Mouse (Mus musculus): ENCODE data around the gene Crispld2. TPM values are rescaled to one million over a fixed set of nuclear protein-coding genes. Genes with fewer than 3 reads are reported as not detected.

The Crispld2 gene
- polyA plus RNA-seq, 2 experiments: 3.9 to 7.5 TPM

- no peak for ATAC-seq (ENCODE audit: low FRiP score, low read depth)
- 86% methylated on average over 4 of the region's 4 CpGs for WGBS
- TF ChIP-seq POLR2A (IDR thresholded peaks at IDR 0.05; ENCODE audit: borderline replicate concordance, extremely low read depth, insufficient read depth, insufficient read length): no peak
- Histone ChIP-seq H3K36me3 (ENCODE audit: control insufficient read depth, insufficient read depth, low read length) (no peaks in the 10 kb centered on the region), H3K9me3 (ENCODE audit: control insufficient read depth, low read length) (no peaks in the 10 kb centered on the region), H3K27me3 (ENCODE audit: control insufficient read depth, insufficient read depth, low read length) (no peaks in the 10 kb centered on the region), H3K4me2 (replicated peaks; ENCODE audit: low read depth, low read length, severe bottlenecking) (no peak overlapping the region), H3K4me3 (replicated peaks; ENCODE audit: low read length) (no peak overlapping the region), H3K9ac (ENCODE audit: low read depth, low read length, severe bottlenecking) (no peak overlapping the region), H3K4me1 (ENCODE audit: control insufficient read depth, insufficient read depth, low read length) (no peaks in the 10 kb centered on the region), H3K27ac (replicated peaks; ENCODE audit: low read depth, low read length) (no peak overlapping the region)
- no peak for DNase-seq (ENCODE audit: low spot score)
These were observed 44.3 kb downstream of the Crispld2 start for GRCm38 (mm10) chr8:120036578-120036977.

- ATAC-seq (ENCODE audit: low FRiP score, low read depth): no peak
- Histone ChIP-seq H3K4me2 (replicated peaks; ENCODE audit: low read depth, low read length, severe bottlenecking) (no peak overlapping the region), H3K4me1 (ENCODE audit: control insufficient read depth, insufficient read depth, low read length) (no peaks in the 10 kb centered on the region), H3K27me3 (ENCODE audit: control insufficient read depth, insufficient read depth, low read length) (no peaks in the 10 kb centered on the region), H3K4me3 (replicated peaks; ENCODE audit: low read length) (no peak overlapping the region), H3K9me3 (ENCODE audit: control insufficient read depth, low read length) (no peaks in the 10 kb centered on the region), H3K27ac (replicated peaks; ENCODE audit: low read depth, low read length) (no peak overlapping the region), H3K36me3 (ENCODE audit: control insufficient read depth, insufficient read depth, low read length) (no peaks in the 10 kb centered on the region), H3K9ac (ENCODE audit: low read depth, low read length, severe bottlenecking) (no peak overlapping the region)
- DNase-seq (ENCODE audit: low spot score): no peak
- 79% methylated on average over 15 of the region's 15 CpGs for WGBS
- no peak for TF ChIP-seq POLR2A (IDR thresholded peaks at IDR 0.05; ENCODE audit: borderline replicate concordance, extremely low read depth, insufficient read depth, insufficient read length)
These were observed 45.0 kb downstream of the Crispld2 start for GRCm38 (mm10) chr8:120037199-120037598.

- no peaks in the 10 kb centered on the region for H3K9me3 ChIP-seq (ENCODE audit: control insufficient read depth, low read length)
- no peak overlapping the region for H3K4me3 ChIP-seq (replicated peaks; ENCODE audit: low read length)
- 82% methylated on average over 8 of the region's 8 CpGs for WGBS
- no peak overlapping the region for H3K4me2 ChIP-seq (replicated peaks; ENCODE audit: low read depth, low read length, severe bottlenecking)
- H3K27ac ChIP-seq (replicated peaks; ENCODE audit: low read depth, low read length): no peak overlapping the region
- DNase-seq (ENCODE audit: low spot score): no peak
- no peak for ATAC-seq (ENCODE audit: low FRiP score, low read depth)
- H3K4me1 ChIP-seq (ENCODE audit: control insufficient read depth, insufficient read depth, low read length): no peaks in the 10 kb centered on the region
- no peak overlapping the region for H3K9ac ChIP-seq (ENCODE audit: low read depth, low read length, severe bottlenecking)
- H3K36me3 ChIP-seq (ENCODE audit: control insufficient read depth, insufficient read depth, low read length): no peaks in the 10 kb centered on the region
- TF ChIP-seq POLR2A (IDR thresholded peaks at IDR 0.05; ENCODE audit: borderline replicate concordance, extremely low read depth, insufficient read depth, insufficient read length): no peak
- H3K27me3 ChIP-seq (ENCODE audit: control insufficient read depth, insufficient read depth, low read length): no peaks in the 10 kb centered on the region
These were observed 45.4 kb downstream of the Crispld2 start for GRCm38 (mm10) chr8:120037611-120038010.

GRCm38 (mm10) chr8:120038741-120039140, 46.5 kb downstream of the Crispld2 start:
- H3K4me1 ChIP-seq (ENCODE audit: control insufficient read depth, insufficient read depth, low read length): no peaks in the 10 kb centered on the region
- no peak overlapping the region for H3K27ac ChIP-seq (replicated peaks; ENCODE audit: low read depth, low read length)
- H3K36me3 ChIP-seq (ENCODE audit: control insufficient read depth, insufficient read depth, low read length): no peaks in the 10 kb centered on the region
- TF ChIP-seq POLR2A (IDR thresholded peaks at IDR 0.05; ENCODE audit: borderline replicate concordance, extremely low read depth, insufficient read depth, insufficient read length): no peak
- no peak overlapping the region for H3K4me3 ChIP-seq (replicated peaks; ENCODE audit: low read length)
- 90% methylated on average over 12 of the region's 12 CpGs for WGBS
- no peak overlapping the region for H3K4me2 ChIP-seq (replicated peaks; ENCODE audit: low read depth, low read length, severe bottlenecking)
- DNase-seq (ENCODE audit: low spot score) (no peak), ATAC-seq (ENCODE audit: low FRiP score, low read depth) (no peak)
- H3K9ac ChIP-seq (ENCODE audit: low read depth, low read length, severe bottlenecking): no peak overlapping the region
- H3K27me3 ChIP-seq (ENCODE audit: control insufficient read depth, insufficient read depth, low read length): no peaks in the 10 kb centered on the region
- no peaks in the 10 kb centered on the region for H3K9me3 ChIP-seq (ENCODE audit: control insufficient read depth, low read length)

GRCm38 (mm10) chr8:120039313-120039919, 47.2 kb downstream of the Crispld2 start:
- Histone ChIP-seq H3K9me3 (ENCODE audit: control insufficient read depth, low read length) (no peaks in the 10 kb centered on the region), H3K36me3 (ENCODE audit: control insufficient read depth, insufficient read depth, low read length) (no peaks in the 10 kb centered on the region), H3K27ac (replicated peaks; ENCODE audit: low read depth, low read length) (no peak overlapping the region), H3K9ac (ENCODE audit: low read depth, low read length, severe bottlenecking) (no peak overlapping the region), H3K4me2 (replicated peaks; ENCODE audit: low read depth, low read length, severe bottlenecking) (no peak overlapping the region), H3K27me3 (ENCODE audit: control insufficient read depth, insufficient read depth, low read length) (no peaks in the 10 kb centered on the region), H3K4me1 (ENCODE audit: control insufficient read depth, insufficient read depth, low read length) (no peaks in the 10 kb centered on the region), H3K4me3 (replicated peaks; ENCODE audit: low read length) (no peak overlapping the region)
- no peak for TF ChIP-seq POLR2A (IDR thresholded peaks at IDR 0.05; ENCODE audit: borderline replicate concordance, extremely low read depth, insufficient read depth, insufficient read length)
- ATAC-seq (ENCODE audit: low FRiP score, low read depth) (no peak), DNase-seq (ENCODE audit: low spot score) (no peak)
- WGBS: 74% methylated on average over 11 of the region's 11 CpGs
